Mouse (Mus musculus) hindbrain, postnatal 0 days (tissue): ENCODE results near the gene Rpl24. TPM values are rescaled to one million over a fixed set of nuclear protein-coding genes. Genes with fewer than 3 reads are reported as not detected.

ENCODE experiments used
- ATAC-seq: fragments of 200-750 bp; cut with Nextera tagmentation; 2 replicates; pipeline ENCODE4 v1.8.0; 2017; ENCODE audit warnings: mild to moderate bottlenecking, moderate TSS enrichment, moderate library complexity
- DNase-seq: peaks from one replicate; pipeline ENCODE4 v3.0.0-alpha.2; 2015; ENCODE audit warnings: low spot score
- H3K27ac ChIP-seq: fragments of 300-500 bp; sonication (generic); 2 replicates; pipeline ENCODE4 v1.5.1; 2014; ENCODE audit warnings: mild to moderate bottlenecking
- H3K27me3 ChIP-seq: fragments of 300-500 bp; sonication (generic); 2 replicates; pipeline ENCODE4 v1.6.1; 2014; ENCODE audit warnings: low read length, mixed read lengths; ENCODE audit not compliant: insufficient read depth
- H3K36me3 ChIP-seq: fragments of 300-500 bp; sonication (generic); 2 replicates; pipeline ENCODE4 v1.6.1; 2014; ENCODE audit warnings: low read length, mixed read lengths; ENCODE audit not compliant: insufficient read depth
- H3K4me1 ChIP-seq: fragments of 300-500 bp; sonication (generic); 2 replicates; pipeline ENCODE4 v1.6.1; 2014; ENCODE audit warnings: antibody characterized with exemption, low read length, mixed read lengths; ENCODE audit not compliant: insufficient read depth
- H3K4me2 ChIP-seq: fragments of 300-500 bp; sonication (generic); 2 replicates; pipeline ENCODE4 v1.6.1; 2014; ENCODE audit warnings: low read depth, mild to moderate bottlenecking, low read length, moderate library complexity, mixed read lengths
- H3K4me3 ChIP-seq: fragments of 300-500 bp; sonication (generic); 2 replicates; pipeline ENCODE4 v1.5.1; 2014; ENCODE audit warnings: low read length
- H3K9ac ChIP-seq: fragments of 300-500 bp; sonication (generic); replicated peaks from 2 replicates; pipeline ENCODE4 v1.6.1; 2014; ENCODE audit warnings: mild to moderate bottlenecking, low read length, moderate library complexity, mixed read lengths
- H3K9me3 ChIP-seq: fragments of 300-500 bp; sonication (generic); 2 replicates; pipeline ENCODE4 v1.6.1; 2016; ENCODE audit warnings: low read length, mixed read lengths
- CTCF ChIP-seq: IDR thresholded peaks from 2 replicates; pipeline ENCODE4 v1.5.1; 2016; ENCODE audit warnings: antibody characterized with exemption, control low read depth, low read depth
- WGBS: fragments of 180-500 bp; shearing (Covaris S2); extraction: QIAGEN DNeasy Blood & Tissue Kit; methylation state at CpG from one replicate; pipeline ENCODE4 v1.1.7; 2014; 5-methylcytosine and 5-hydroxymethylcytosine counted together
- polyA plus RNA-seq: library from polyadenylated mRNA; unstranded; fragments of >200 nt; fragmentation: Nextera tagmentation; extraction: Ambion mirVana; gene quantifications from 2 replicates; pipeline ENCODE4 v1.2.1, GENCODE M21; 2015
- total RNA-seq: library from RNA; depleted of rRNA; stranded (reverse); fragments of >200 nt; gene quantifications from 2 replicates; pipeline ENCODE4 v1.2.3, GENCODE M21; 2014; rRNA removed

The Rpl24 gene
- total and polyA plus RNA-seq, 2 experiments from 2014 or later, result 172 to 525 TPM

DNA sequence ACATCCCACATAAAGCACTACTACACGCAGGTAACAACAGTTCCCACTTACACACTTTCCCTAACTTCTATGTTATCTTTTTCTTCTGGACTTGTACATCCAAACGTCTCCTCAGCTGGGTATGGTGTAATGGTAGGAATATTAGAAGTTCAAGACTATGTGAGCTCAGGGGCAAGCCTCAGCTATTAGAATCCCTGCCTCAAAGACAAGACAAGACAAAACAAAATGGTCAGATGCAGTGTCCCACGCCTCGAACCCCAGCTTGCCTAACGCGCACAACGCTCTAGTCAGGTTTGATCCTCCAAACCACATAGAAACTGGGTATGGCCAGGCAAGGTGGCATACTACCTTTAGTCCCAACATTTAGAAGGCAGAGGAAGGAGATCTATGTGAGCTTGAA lies 53.6 kb downstream of the Rpl24 start:
- no peaks in the 10 kb centered on the region for H3K27me3 ChIP-seq
- no peak for TF ChIP-seq CTCF
- H3K4me3 ChIP-seq, result no peak overlapping the region
- 96% methylated on average over 7 of the region's 7 CpGs for WGBS
- DNase-seq (no peak), ATAC-seq (no peak)
- H3K4me1 ChIP-seq, result no peaks in the 10 kb centered on the region
- peaks cover 26% of the 10 kb centered on the region for H3K36me3 ChIP-seq
- no peak overlapping the region for H3K4me2 ChIP-seq
- no peak overlapping the region for H3K27ac ChIP-seq
- H3K9me3 ChIP-seq, result no peaks in the 10 kb centered on the region
- H3K9ac ChIP-seq, result no peak overlapping the region

Other genes starting within 250 kb of the Rpl24 start
- 3.0 and 3.3 TPM in 2 replicates for gene Nfkbiz, start 127.4 kb upstream of the Rpl24 start, total RNA-seq
- 1.4 and 1.6 TPM in 2 replicates for gene Nfkbiz, start 127.4 kb upstream of the Rpl24 start, polyA plus RNA-seq
- 1.8 and 2.4 TPM in 2 replicates for gene Nxpe3, start 71.0 kb upstream of the Rpl24 start, total RNA-seq
- 0.84 and 1.1 TPM in 2 replicates for gene Nxpe3, start 71.0 kb upstream of the Rpl24 start, polyA plus RNA-seq
- 4.9 and 7.1 TPM in 2 replicates for gene Cep97, start 31.4 kb upstream of the Rpl24 start, total RNA-seq
- gene Cep97, start 31.4 kb upstream of the Rpl24 start, polyA plus RNA-seq, result 5.8 and 7.0 TPM in 2 replicates
- 17.5 and 18.7 TPM in 2 replicates for gene Zbtb11, start 7.6 kb downstream of the Rpl24 start, total RNA-seq
- 16.4 and 17.7 TPM in 2 replicates for gene Zbtb11, start 7.6 kb downstream of the Rpl24 start, polyA plus RNA-seq
- 50.1 and 53.4 TPM in 2 replicates for gene Pcnp, start 63.5 kb downstream of the Rpl24 start, total RNA-seq
- 221 and 233 TPM in 2 replicates for gene Pcnp, start 63.5 kb downstream of the Rpl24 start, polyA plus RNA-seq
- 7.8 and 10.3 TPM in 2 replicates for gene Trmt10c, start 71.5 kb downstream of the Rpl24 start, total RNA-seq
- gene Trmt10c, start 71.5 kb downstream of the Rpl24 start, polyA plus RNA-seq, result 15.0 and 15.9 TPM in 2 replicates
- 11.4 and 23.8 TPM in 2 replicates for gene Senp7, start 82.1 kb downstream of the Rpl24 start, total RNA-seq
- gene Senp7, start 82.1 kb downstream of the Rpl24 start, polyA plus RNA-seq, result 30.3 and 31.3 TPM in 2 replicates
- gene Impg2, start 238.0 kb downstream of the Rpl24 start, total RNA-seq, result 0.26 and 0.29 TPM in 2 replicates
- gene Impg2, start 238.0 kb downstream of the Rpl24 start, polyA plus RNA-seq, result 0.08 TPM in 2 replicates